Mouse (Mus musculus) midbrain, embryonic 15.5 days (tissue): ENCODE results near the gene Gad2. TPM values are rescaled to one million over a fixed set of nuclear protein-coding genes. Genes with fewer than 3 reads are reported as not detected.
"Not testable (repeated sequence)": the region's sequence is repeated elsewhere in the genome, so short reads cannot be mapped to it uniquely, and the experiment has no call there.

ENCODE experiments used
- ATAC-seq: fragments of 200-750 bp; cut with Nextera tagmentation; replicated peaks from 2 replicates; pipeline ENCODE4 v1.8.0; 2017; ENCODE audit warnings: moderate TSS enrichment
- H3K27ac ChIP-seq: fragments of 300-500 bp; sonication (generic); 2 replicates; pipeline ENCODE4 v1.5.1; 2015; ENCODE audit warnings: mild to moderate bottlenecking, inconsistent platforms
- H3K27me3 ChIP-seq: fragments of 300-500 bp; sonication (generic); replicated peaks from 2 replicates; pipeline ENCODE4 v1.6.1; 2015; ENCODE audit warnings: inconsistent platforms
- H3K36me3 ChIP-seq: fragments of 300-500 bp; sonication (generic); replicated peaks from 2 replicates; pipeline ENCODE4 v1.6.1; 2015; ENCODE audit warnings: inconsistent platforms
- H3K4me1 ChIP-seq: fragments of 300-500 bp; sonication (generic); 2 replicates; pipeline ENCODE4 v1.6.1; 2015; ENCODE audit warnings: inconsistent platforms
- H3K4me2 ChIP-seq: fragments of 300-500 bp; sonication (generic); 2 replicates; pipeline ENCODE4 v1.6.1; 2015; ENCODE audit warnings: inconsistent platforms, mild to moderate bottlenecking, moderate library complexity
- H3K4me3 ChIP-seq: fragments of 300-500 bp; sonication (generic); 2 replicates; pipeline ENCODE4 v1.5.1; 2015; ENCODE audit warnings: mild to moderate bottlenecking, inconsistent platforms
- H3K9ac ChIP-seq: fragments of 300-500 bp; sonication (generic); 2 replicates; pipeline ENCODE4 v1.6.1; 2015; ENCODE audit warnings: mild to moderate bottlenecking, inconsistent platforms
- H3K9me3 ChIP-seq: fragments of 300-500 bp; sonication (generic); 2 replicates; pipeline ENCODE4 v1.6.1; 2016; ENCODE audit warnings: inconsistent platforms
- WGBS: fragments of 180-500 bp; shearing (Covaris S2); methylation state at CpG from one replicate; pipeline ENCODE4 v1.1.7; 2015; ENCODE audit warnings: mixed read lengths; 5-methylcytosine and 5-hydroxymethylcytosine counted together
- polyA plus RNA-seq: library from polyadenylated mRNA; unstranded; fragments of >200 nt; fragmentation: Nextera tagmentation; extraction: Ambion mirVana; gene quantifications from 2 replicates; pipeline ENCODE4 v1.2.1, GENCODE M21; 2015

The Gad2 gene
- polyA plus RNA-seq: 62.8 and 72.5 TPM in 2 replicates

GRCm38 (mm10) chr2:22621828-22622731, at the start of gene Gad2:
Gene Gad2, plus strand, starts transcription at chr2:22622205.
- WGBS: under 1% methylated on average over 55 of the region's 55 CpGs
- Histone ChIP-seq H3K4me3 (peak within 1 kb of the TSS; percentile 54), H3K4me1 (peaks cover 40% of the 10 kb centered on the region), H3K4me2 (peak within 1 kb of the TSS; percentile 85), H3K9ac (peak within 1 kb of the TSS; percentile 63), H3K27ac (peak within 1 kb of the TSS; percentile 91), H3K36me3 (no peaks in the 10 kb centered on the region), H3K9me3 (no peaks in the 10 kb centered on the region), H3K27me3 (peaks cover 48% of the 10 kb centered on the region)
- peak; percentile 81 for ATAC-seq

DNA sequence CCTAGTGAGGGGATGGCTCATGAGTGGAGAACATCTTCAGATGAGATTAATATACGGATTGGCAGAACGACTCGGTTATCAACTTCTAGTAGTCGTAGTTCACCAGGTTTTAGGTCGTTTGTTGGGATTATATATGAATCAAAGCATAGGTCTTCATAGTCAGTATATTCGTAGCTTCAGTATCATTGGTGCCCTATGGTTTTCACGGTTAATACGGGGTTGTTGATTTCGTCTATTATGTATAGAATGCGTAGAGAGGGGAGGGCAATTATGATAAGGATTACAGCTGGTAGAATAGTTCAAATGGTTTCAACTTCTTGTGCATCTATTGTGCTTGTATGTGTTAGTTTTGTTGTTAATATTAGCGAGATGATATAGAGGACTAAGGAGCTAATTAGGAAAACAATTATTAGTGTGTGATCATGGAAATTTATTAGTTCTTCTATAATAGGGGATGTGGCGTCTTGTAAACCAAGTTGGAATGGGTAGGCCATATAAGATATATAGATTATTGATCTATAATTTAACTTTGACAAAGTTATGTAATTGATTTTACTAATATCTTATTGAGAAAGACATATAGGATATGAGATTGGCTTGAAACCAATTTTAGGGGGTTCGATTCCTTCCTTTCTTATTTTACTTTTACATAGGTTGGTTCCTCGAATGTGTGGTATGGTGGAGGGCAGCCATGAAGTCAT, 34.4 kb upstream of the Gad2 start:
- not testable (repeated sequence) for H3K27ac ChIP-seq, H3K9me3 ChIP-seq, H3K27me3 ChIP-seq, H3K4me3 ChIP-seq, H3K4me2 ChIP-seq, H3K4me1 ChIP-seq, H3K9ac ChIP-seq, H3K36me3 ChIP-seq
- WGBS: 82% methylated on average over 14 of the region's 14 CpGs
- ATAC-seq: peak; percentile 86

GRCm38 (mm10) chr2:22588170-22588541, 33.8 kb upstream of the Gad2 start:
- not testable (repeated sequence) for H3K36me3 ChIP-seq, H3K4me2 ChIP-seq, H3K4me1 ChIP-seq, H3K27ac ChIP-seq, H3K27me3 ChIP-seq, H3K9me3 ChIP-seq, H3K4me3 ChIP-seq, H3K9ac ChIP-seq
- WGBS: 90% methylated on average over 5 of the region's 5 CpGs
- ATAC-seq: peak; percentile 62

DNA sequence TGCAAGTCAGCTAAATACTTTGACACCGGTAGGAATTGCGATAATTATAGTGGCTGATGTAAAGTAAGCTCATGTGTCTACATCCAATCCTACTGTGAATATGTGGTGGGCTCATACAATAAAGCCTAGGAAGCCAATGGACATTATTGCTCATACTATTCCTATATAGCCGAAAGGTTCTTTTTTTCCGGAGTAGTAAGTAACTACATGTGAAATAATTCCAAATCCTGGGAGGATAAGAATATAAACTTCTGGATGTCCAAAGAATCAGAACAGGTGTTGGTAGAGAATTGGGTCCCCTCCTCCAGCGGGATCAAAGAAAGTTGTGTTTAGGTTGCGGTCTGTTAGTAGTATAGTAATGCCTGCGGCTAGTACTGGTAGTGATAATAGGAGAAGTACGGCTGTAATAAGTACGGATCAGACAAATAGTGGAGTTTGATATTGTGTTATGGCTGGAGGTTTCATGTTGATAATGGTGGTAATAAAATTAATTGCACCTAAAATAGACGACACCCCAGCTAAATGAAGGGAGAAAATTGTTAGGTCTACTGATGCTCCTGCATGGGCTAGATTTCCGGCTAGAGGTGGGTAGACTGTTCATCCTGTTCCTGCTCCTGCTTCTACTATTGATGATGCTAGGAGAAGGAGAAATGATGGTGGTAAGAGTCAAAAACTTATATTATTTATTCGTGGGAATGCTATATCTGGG, 33.2 kb upstream of the Gad2 start:
- not testable (repeated sequence) for H3K9me3 ChIP-seq, H3K4me2 ChIP-seq, H3K4me3 ChIP-seq, H3K27me3 ChIP-seq, H3K4me1 ChIP-seq, H3K36me3 ChIP-seq, H3K9ac ChIP-seq, H3K27ac ChIP-seq
- 74% methylated on average over 12 of the region's 12 CpGs for WGBS
- peak; percentile 96 for ATAC-seq

GRCm38 (mm10) chr2:22589382-22590205, 32.4 kb upstream of the Gad2 start:
- H3K27ac ChIP-seq, H3K9me3 ChIP-seq, H3K27me3 ChIP-seq, H3K36me3 ChIP-seq, H3K4me1 ChIP-seq, H3K4me2 ChIP-seq, H3K4me3 ChIP-seq, H3K9ac ChIP-seq: not testable (repeated sequence)
- WGBS: 85% methylated on average over 16 of the region's 17 CpGs
- peak; percentile 93 for ATAC-seq

DNA sequence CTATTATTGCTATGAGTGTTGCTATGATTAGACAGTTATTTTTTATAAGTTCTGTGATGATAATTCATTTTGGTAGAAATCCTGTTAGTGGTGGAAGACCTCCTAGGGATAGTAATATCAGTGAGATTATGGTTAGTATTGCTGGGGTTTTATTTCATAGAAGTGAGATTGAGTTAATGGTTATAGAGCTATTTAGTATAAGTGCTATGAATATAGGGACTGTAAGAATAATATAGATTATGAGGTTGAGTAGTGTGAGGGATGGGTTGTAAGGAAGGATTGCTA, 31.9 kb upstream of the Gad2 start:
- ATAC-seq: no peak
- H3K9me3 ChIP-seq: no peaks in the 10 kb centered on the region

DNA sequence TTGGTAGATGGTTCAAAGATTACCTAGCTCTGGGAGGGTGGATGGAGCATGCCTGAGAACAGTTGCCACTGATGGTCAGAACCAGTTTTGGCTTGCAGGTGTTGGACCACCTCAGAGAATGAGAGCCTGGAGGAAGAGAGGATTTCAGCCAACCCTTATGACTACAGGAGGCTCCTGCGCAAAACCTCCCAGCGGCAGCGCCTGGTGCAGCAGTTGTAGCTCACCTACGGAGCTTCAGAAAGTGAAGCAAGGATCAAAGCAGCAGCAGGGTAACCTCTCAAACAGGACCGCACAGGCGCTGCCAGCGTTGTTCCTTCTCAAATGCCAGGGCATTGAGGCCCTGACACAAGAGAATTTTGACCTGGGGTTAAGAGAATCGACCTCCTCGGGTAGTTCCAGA, 4.1 kb upstream of the Gad2 start:
- ATAC-seq: no peak; the same call in 1 of the 2 replicates
- Histone ChIP-seq H3K36me3 (no peaks in the 10 kb centered on the region), H3K4me2 (no peak overlapping the region), H3K9ac (no peak overlapping the region), H3K4me3 (no peak overlapping the region), H3K9me3 (no peaks in the 10 kb centered on the region), H3K27ac (no peak overlapping the region), H3K4me1 (peaks cover 33% of the 10 kb centered on the region), H3K27me3 (peaks cover 26% of the 10 kb centered on the region)
- WGBS: 5% methylated on average over 9 of the region's 9 CpGs

More for the DNA sequence above, 31.9 kb upstream of the Gad2 start:
- H3K27me3 ChIP-seq: no peaks in the 10 kb centered on the region
- no peaks in the 10 kb centered on the region for H3K36me3 ChIP-seq
- no peak overlapping the region for H3K4me2 ChIP-seq
- no peak overlapping the region for H3K4me3 ChIP-seq
- no peaks in the 10 kb centered on the region for H3K4me1 ChIP-seq
- H3K9ac ChIP-seq: no peak overlapping the region
- H3K27ac ChIP-seq: no peak overlapping the region

GRCm38 (mm10) chr2:22619416-22619815, 2.6 kb upstream of the Gad2 start:
- peaks cover 40% of the 10 kb centered on the region for H3K4me1 ChIP-seq
- H3K4me2 ChIP-seq: peak overlapping the region; percentile 85
- WGBS: 4% methylated on average over 12 of the region's 12 CpGs
- peaks cover 36% of the 10 kb centered on the region for H3K27me3 ChIP-seq
- H3K9me3 ChIP-seq: no peaks in the 10 kb centered on the region
- H3K4me3 ChIP-seq: peak overlapping the region; percentile 20; the same call in 1 of the 2 replicates
- ATAC-seq: no peak
- H3K36me3 ChIP-seq: no peaks in the 10 kb centered on the region
- H3K9ac ChIP-seq: peak overlapping the region; percentile 25
- H3K27ac ChIP-seq: peak overlapping the region; percentile 91

- no peaks in the 10 kb centered on the region for H3K36me3 ChIP-seq
- no peak for ATAC-seq
- 0 out of 2 replicates have a peak overlapping the region, but pooled peaks have one; percentile 1 for H3K9ac ChIP-seq
- H3K4me3 ChIP-seq: peak overlapping the region; percentile 20; the same call in 1 of the 2 replicates
- peak overlapping the region; percentile 91 for H3K27ac ChIP-seq
- peaks cover 36% of the 10 kb centered on the region for H3K27me3 ChIP-seq
- H3K4me2 ChIP-seq: peak overlapping the region; percentile 85
- 2% methylated on average over 6 of the region's 6 CpGs for WGBS
- H3K9me3 ChIP-seq: no peaks in the 10 kb centered on the region
- peaks cover 40% of the 10 kb centered on the region for H3K4me1 ChIP-seq
Measured at GRCm38 (mm10) chr2:22620030-22620429, 2.0 kb upstream of the Gad2 start.

- Histone ChIP-seq H3K4me2 (peak overlapping the region; percentile 85), H3K4me3 (peak overlapping the region; percentile 54), H3K9me3 (no peaks in the 10 kb centered on the region), H3K4me1 (peaks cover 40% of the 10 kb centered on the region), H3K27ac (peak overlapping the region; percentile 91), H3K9ac (peak overlapping the region; percentile 63), H3K36me3 (no peaks in the 10 kb centered on the region), H3K27me3 (peaks cover 41% of the 10 kb centered on the region)
- no peak for ATAC-seq
- WGBS: 1% methylated on average over 7 of the region's 7 CpGs
Measured at GRCm38 (mm10) chr2:22620534-22620933, 1.5 kb upstream of the Gad2 start.

- Histone ChIP-seq H3K36me3 (no peaks in the 10 kb centered on the region), H3K4me1 (peaks cover 40% of the 10 kb centered on the region), H3K27me3 (peaks cover 43% of the 10 kb centered on the region), H3K27ac (peak overlapping the region; percentile 91), H3K4me2 (peak overlapping the region; percentile 85), H3K9me3 (no peaks in the 10 kb centered on the region), H3K4me3 (peak overlapping the region; percentile 54), H3K9ac (peak overlapping the region; percentile 63)
- WGBS: 4% methylated on average over 20 of the region's 20 CpGs
- no peak; the same call in 1 of the 2 replicates for ATAC-seq
Measured at GRCm38 (mm10) chr2:22620978-22621827, 802 bp upstream of the Gad2 start.
